Mouse (Mus musculus) small intestine, adult 2 months (tissue): ENCODE measurements around the gene Gm20388.

ENCODE experiments used
- CTCF ChIP-seq: fragments of 200-500 bp; IDR thresholded peaks from 2 replicates; pipeline ENCODE4 v1.5.1; 2012; ENCODE audit warnings: low read depth, mild to moderate bottlenecking, control low read depth, inconsistent platforms, low read length, moderate library complexity, mixed read lengths; ENCODE audit not compliant: insufficient replicate concordance, insufficient read length; ENCODE audit errors: extremely low read depth
- POLR2A ChIP-seq: fragments of 200-500 bp; IDR thresholded peaks from 2 replicates; pipeline ENCODE4 v1.6.1; 2012; ENCODE audit warnings: low read depth, mild to moderate bottlenecking, control low read depth, inconsistent platforms, low read length, moderate library complexity

DNA sequence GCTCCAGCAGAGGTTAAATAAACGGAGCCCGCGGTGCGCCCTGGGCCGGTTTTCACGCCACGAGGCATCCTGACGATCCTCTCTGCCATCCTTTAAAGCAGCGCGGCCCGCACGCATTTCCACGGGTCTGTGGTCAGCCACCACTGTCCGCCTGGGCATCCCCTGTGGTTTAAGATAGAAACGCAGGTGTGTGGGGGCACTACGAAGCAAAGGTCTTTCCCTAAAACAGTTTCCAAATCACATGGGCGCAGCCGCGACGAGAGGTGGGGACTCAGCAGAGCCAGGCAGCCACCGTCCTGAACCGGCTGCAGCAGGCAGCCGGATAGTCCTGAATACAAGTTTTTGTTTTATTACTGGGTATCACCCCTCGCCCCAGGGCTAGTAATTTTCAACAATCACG, 972.7 kb downstream of the Gm20388 start:
- no peak for TF ChIP-seq CTCF
- no peak for TF ChIP-seq POLR2A
